Mouse (Mus musculus) central nervous system, embryonic 14 days (tissue): ENCODE results near the gene Cplx2. TPM values are rescaled to one million over a fixed set of nuclear protein-coding genes. Genes with fewer than 3 reads are reported as not detected.

ENCODE experiments used
- polyA plus RNA-seq: library from polyadenylated mRNA; depleted of rRNA; stranded (reverse); fragments of >200 nt; gene quantifications from 2 replicates; pipeline ENCODE4 v1.2.3, GENCODE M21; 2012; rRNA removed

Gene Cplx2
- 45.9 and 48.3 TPM in 2 replicates for polyA plus RNA-seq

GRCm38 (mm10) chr13:54371049-54371386, at the start of gene Cplx2:
TSS of gene Cplx2 (plus strand) at chr13:54371349.

Other genes with a start within 250 kb of the Cplx2 start
- 0.60 and 0.61 TPM in 2 replicates for gene Hrh2, start 179.2 kb upstream of the Cplx2 start, polyA plus RNA-seq
- 49.5 and 54.2 TPM in 2 replicates for gene Thoc3, start 97.5 kb downstream of the Cplx2 start, polyA plus RNA-seq
- gene Simc1, start 132.4 kb downstream of the Cplx2 start, polyA plus RNA-seq: 33.4 and 35.6 TPM in 2 replicates
- gene 4833439L19Rik, start 194.1 kb downstream of the Cplx2 start, polyA plus RNA-seq: 139 and 162 TPM in 2 replicates
- 71.1 and 73.2 TPM in 2 replicates for gene Arl10, start 203.7 kb downstream of the Cplx2 start, polyA plus RNA-seq
- gene Nop16, start 218.7 kb downstream of the Cplx2 start, polyA plus RNA-seq: 41.4 and 43.6 TPM in 2 replicates
- gene Higd2a, start 218.9 kb downstream of the Cplx2 start, polyA plus RNA-seq: 127 and 138 TPM in 2 replicates
- gene Cltb, start 240.0 kb downstream of the Cplx2 start, polyA plus RNA-seq: 89.3 and 101 TPM in 2 replicates